In genomic region chr9:117030837-117031236, GRCm38 (mm10) we compare ENCODE assay signal across 9 mouse cellular contexts.
DNase-seq lines count a peak whose midpoint lies in the region; TF ChIP-seq lines count a peak whose summit lies in the region.
"Had no signal": no experiment of that assay in that cellular context is flagged by ENCODE, and none has a peak within 500 bp of the region (broad histone marks: within the 10 kb centered on the region; RNA-seq: fewer than 3 reads in every experiment).

No protein-coding gene starts in this region.

- no peak overlapping the region for H3K4me3 ChIP-seq in heart, adult 2 months
- no peak overlapping the region for H3K4me3 ChIP-seq in left cerebral cortex, adult 2 months
- H3K4me3 ChIP-seq: erythroblast, embryonic 14.5 days had no signal

- no peaks in the 10 kb centered on the region for H3K27me3 ChIP-seq in heart, adult 2 months (ENCODE audit: control insufficient read depth, insufficient read depth, low read length)

- peaks cover 6% of the 10 kb centered on the region for H3K4me1 ChIP-seq in heart, adult 2 months (ENCODE audit: control insufficient read depth, insufficient read depth, low read length)

- DNase-seq in layer of hippocampus, adult 11-12 months (ENCODE audit: low spot score) = peak; percentile 6
- no peak for DNase-seq in layer of hippocampus, adult 8-10 months (ENCODE audit: low spot score in 2 of 2)
- DNase-seq in adrenal gland, postnatal 36 days = peak; percentile 94 to 95
- DNase-seq in heart, adult 2 months = peak; percentile 91 to 92
- peak; percentile 88 for DNase-seq in kidney, adult 9 months
- DNase-seq in lung, postnatal 4 days = peak; percentile 91 to 94
- DNase-seq in yolk sac, embryonic 10.5 days (ENCODE audit: low spot score) = peak; percentile 38
- no peak for DNase-seq in left cerebral cortex, adult 2 months (ENCODE audit: extremely low spot score in 1 of 2, low spot score in 2 of 2)

- TF ChIP-seq EP300 in heart, adult 2 months (IDR thresholded peaks at IDR 0.05; ENCODE audit: insufficient read depth, low read depth, low read length) = peak; percentile 62; the same call in 1 of the 2 replicates

- peak; percentile 34 for TF ChIP-seq CTCF in heart, adult 2 months (IDR thresholded peaks at IDR 0.05)
- no peak for TF ChIP-seq CTCF in left cerebral cortex, adult 2 months (IDR thresholded peaks at IDR 0.05)

- no peak overlapping the region for H3K9ac ChIP-seq in heart, adult 2 months (ENCODE audit: low read depth, low read length)

- TF ChIP-seq POLR2A in heart, adult 2 months (IDR thresholded peaks at IDR 0.05; ENCODE audit: insufficient read depth, low read depth, low read length) = no peak

- 4% methylated on average over 6 of the region's 6 CpGs for WGBS in heart, adult 2 months

- H3K27ac ChIP-seq in heart, adult 2 months = peak overlapping the region; percentile 65
- H3K27ac ChIP-seq in left cerebral cortex, adult 2 months = no peak overlapping the region

- intact Hi-C loops in heart, adult 2 months (cut with DNase I) = loop anchor here (10.0 kb wide), 1 partner anchor 606 kb away; no protein-coding TSS in a partner anchor
- intact Hi-C loops in left cerebral cortex, adult 2 months (cut with DNase I) = no loop called here

- H3K36me3 ChIP-seq in heart, adult 2 months (ENCODE audit: control insufficient read depth, insufficient read depth, low read length) = peaks cover 3% of the 10 kb centered on the region; the same call in 1 of the 2 replicates

- no peaks in the 10 kb centered on the region for H3K79me2 ChIP-seq in heart, adult 2 months (replicated peaks; ENCODE audit: control insufficient read depth, insufficient read depth, low read length)

Comparison
In these comparisons a context has a peak if more than half of its experiments do, and no peak if none do; other contexts are left out.
1. DNase-seq: peak in layer of hippocampus, adult 11-12 months (single experiment), adrenal gland, postnatal 36 days (2 of 2), heart, adult 2 months (2 of 2), kidney, adult 9 months (single experiment), lung, postnatal 4 days (2 of 2) and yolk sac, embryonic 10.5 days (single experiment); none in layer of hippocampus, adult 8-10 months (0 of 2) and left cerebral cortex, adult 2 months (0 of 2).